Mouse (Mus musculus): Measurements from ENCODE around the gene Ppan. TPM values are rescaled to one million over a fixed set of nuclear protein-coding genes. Genes with fewer than 3 reads are reported as not detected.

The Ppan gene
- polyA plus RNA-seq, 1 experiment from 2014 or later: 75.1 TPM

- no peak overlapping the region for H3K27ac ChIP-seq (ENCODE audit: low read depth, low read length)
- no peak for DNase-seq (ENCODE audit: low spot score)
Observed at GRCm38 (mm10) chr9:20876318-20877117, 11.5 kb upstream of the Ppan start.

GRCm38 (mm10) chr9:20877118-20878040 is 10.6 kb upstream of the Ppan start:
- no peak for DNase-seq (ENCODE audit: low spot score)
- peak overlapping the region; percentile 39 for H3K9ac ChIP-seq (ENCODE audit: low read length)
- H3K9me3 ChIP-seq (ENCODE audit: control insufficient read depth, low read length): no peaks in the 10 kb centered on the region
- H3K36me3 ChIP-seq (ENCODE audit: control insufficient read depth, insufficient read depth, low read length): no peaks in the 10 kb centered on the region
- ATAC-seq (replicated peaks; ENCODE audit: low FRiP score): no peak
- peak overlapping the region; percentile 37 for H3K4me3 ChIP-seq (ENCODE audit: low read depth, low read length)
- 35% methylated on average over 14 of the region's 14 CpGs for WGBS
- H3K4me1 ChIP-seq (replicated peaks; ENCODE audit: control insufficient read depth, insufficient read depth, low read length): peaks cover 4% of the 10 kb centered on the region; the same call in 1 of the 2 replicates
- H3K27ac ChIP-seq (ENCODE audit: low read depth, low read length): no peak overlapping the region
- H3K4me2 ChIP-seq (ENCODE audit: low read depth, low read length, severe bottlenecking): peak overlapping the region; percentile 71; the same call in 1 of the 2 replicates
- H3K27me3 ChIP-seq (ENCODE audit: control insufficient read depth, insufficient read depth, low read length): no peaks in the 10 kb centered on the region

More at GRCm38 (mm10) chr9:20876318-20877117, 11.5 kb upstream of the Ppan start:
- no peaks in the 10 kb centered on the region for H3K9me3 ChIP-seq (ENCODE audit: control insufficient read depth, low read length)
- no peak overlapping the region for H3K4me3 ChIP-seq (ENCODE audit: low read depth, low read length)
- H3K4me2 ChIP-seq (ENCODE audit: low read depth, low read length, severe bottlenecking): no peak overlapping the region
- H3K36me3 ChIP-seq (ENCODE audit: control insufficient read depth, insufficient read depth, low read length): no peaks in the 10 kb centered on the region
- WGBS: 75% methylated on average over 9 of the region's 9 CpGs
- ATAC-seq (replicated peaks; ENCODE audit: low FRiP score): no peak
- H3K9ac ChIP-seq (ENCODE audit: low read length): no peak overlapping the region
- peaks cover 4% of the 10 kb centered on the region; the same call in 1 of the 2 replicates for H3K4me1 ChIP-seq (replicated peaks; ENCODE audit: control insufficient read depth, insufficient read depth, low read length)
- no peaks in the 10 kb centered on the region for H3K27me3 ChIP-seq (ENCODE audit: control insufficient read depth, insufficient read depth, low read length)

GRCm38 (mm10) chr9:20878041-20878709 is 9.8 kb upstream of the Ppan start:
- peaks cover 4% of the 10 kb centered on the region; the same call in 1 of the 2 replicates for H3K4me1 ChIP-seq (replicated peaks; ENCODE audit: control insufficient read depth, insufficient read depth, low read length)
- no peaks in the 10 kb centered on the region for H3K27me3 ChIP-seq (ENCODE audit: control insufficient read depth, insufficient read depth, low read length)
- peak overlapping the region; percentile 71 for H3K4me2 ChIP-seq (ENCODE audit: low read depth, low read length, severe bottlenecking)
- peak overlapping the region; percentile 72 for H3K9ac ChIP-seq (ENCODE audit: low read length)
- peak overlapping the region; percentile 37 for H3K4me3 ChIP-seq (ENCODE audit: low read depth, low read length)
- WGBS: under 1% methylated on average over 69 of the region's 69 CpGs
- peak; percentile 100 for DNase-seq (ENCODE audit: low spot score)
- no peaks in the 10 kb centered on the region for H3K36me3 ChIP-seq (ENCODE audit: control insufficient read depth, insufficient read depth, low read length)
- peak; percentile 95 for ATAC-seq (replicated peaks; ENCODE audit: low FRiP score)
- peak overlapping the region; percentile 83 for H3K27ac ChIP-seq (ENCODE audit: low read depth, low read length)
- no peaks in the 10 kb centered on the region for H3K9me3 ChIP-seq (ENCODE audit: control insufficient read depth, low read length)

- 24% methylated on average over 10 of the region's 10 CpGs for WGBS
- Histone ChIP-seq H3K27me3 (ENCODE audit: control insufficient read depth, insufficient read depth, low read length) (no peaks in the 10 kb centered on the region), H3K27ac (ENCODE audit: low read depth, low read length) (peak overlapping the region; percentile 83), H3K9ac (ENCODE audit: low read length) (peak overlapping the region; percentile 72), H3K4me1 (replicated peaks; ENCODE audit: control insufficient read depth, insufficient read depth, low read length) (peaks cover 4% of the 10 kb centered on the region; the same call in 1 of the 2 replicates), H3K9me3 (ENCODE audit: control insufficient read depth, low read length) (no peaks in the 10 kb centered on the region), H3K4me3 (ENCODE audit: low read depth, low read length) (peak overlapping the region; percentile 37), H3K4me2 (ENCODE audit: low read depth, low read length, severe bottlenecking) (peak overlapping the region; percentile 71), H3K36me3 (ENCODE audit: control insufficient read depth, insufficient read depth, low read length) (no peaks in the 10 kb centered on the region)
- DNase-seq (ENCODE audit: low spot score) (no peak), ATAC-seq (replicated peaks; ENCODE audit: low FRiP score) (peak; percentile 4)
Observed at GRCm38 (mm10) chr9:20878710-20879065, 9.3 kb upstream of the Ppan start.

- 93% methylated on average over 13 of the region's 13 CpGs for WGBS
- ATAC-seq (replicated peaks; ENCODE audit: low FRiP score): no peak; the same call in 1 of the 2 replicates
- peaks cover 4% of the 10 kb centered on the region; the same call in 1 of the 2 replicates for H3K4me1 ChIP-seq (replicated peaks; ENCODE audit: control insufficient read depth, insufficient read depth, low read length)
- peak within 1 kb of the TSS; percentile 72 for H3K9ac ChIP-seq (ENCODE audit: low read length)
- H3K9me3 ChIP-seq (ENCODE audit: control insufficient read depth, low read length): no peaks in the 10 kb centered on the region
- no peak for DNase-seq (ENCODE audit: low spot score)
- H3K36me3 ChIP-seq (ENCODE audit: control insufficient read depth, insufficient read depth, low read length): no peaks in the 10 kb centered on the region
- no peaks in the 10 kb centered on the region for H3K27me3 ChIP-seq (ENCODE audit: control insufficient read depth, insufficient read depth, low read length)
- peak within 1 kb of the TSS; percentile 37 for H3K4me3 ChIP-seq (ENCODE audit: low read depth, low read length)
- peak within 1 kb of the TSS; percentile 71 for H3K4me2 ChIP-seq (ENCODE audit: low read depth, low read length, severe bottlenecking)
- H3K27ac ChIP-seq (ENCODE audit: low read depth, low read length): peak within 1 kb of the TSS; percentile 83
Observed at GRCm38 (mm10) chr9:20879097-20879792, 8.7 kb upstream of the Ppan start, which contains the start of gene Angptl6. Angptl6 (minus strand) TSS chr9:20879727.

GRCm38 (mm10) chr9:20886563-20886962 is 1.4 kb upstream of the Ppan start:
- Histone ChIP-seq H3K4me1 (replicated peaks; ENCODE audit: control insufficient read depth, insufficient read depth, low read length) (0 out of 2 replicates have a peak, but pooled peaks cover 5% of the 10 kb centered on the region), H3K4me2 (ENCODE audit: low read depth, low read length, severe bottlenecking) (no peak overlapping the region), H3K27me3 (ENCODE audit: control insufficient read depth, insufficient read depth, low read length) (no peaks in the 10 kb centered on the region), H3K4me3 (ENCODE audit: low read depth, low read length) (no peak overlapping the region), H3K27ac (ENCODE audit: low read depth, low read length) (no peak overlapping the region), H3K9ac (ENCODE audit: low read length) (no peak overlapping the region), H3K9me3 (ENCODE audit: control insufficient read depth, low read length) (no peaks in the 10 kb centered on the region), H3K36me3 (ENCODE audit: control insufficient read depth, insufficient read depth, low read length) (peaks cover 16% of the 10 kb centered on the region)
- no peak for DNase-seq (ENCODE audit: low spot score)
- 98% methylated on average over 2 of the region's 2 CpGs for WGBS
- no peak for ATAC-seq (replicated peaks; ENCODE audit: low FRiP score)

GRCm38 (mm10) chr9:20887191-20887590 is 784 bp upstream of the Ppan start:
- no peak overlapping the region for H3K4me3 ChIP-seq (ENCODE audit: low read depth, low read length)
- no peak overlapping the region for H3K27ac ChIP-seq (ENCODE audit: low read depth, low read length)
- no peak for DNase-seq (ENCODE audit: low spot score)
- H3K9me3 ChIP-seq (ENCODE audit: control insufficient read depth, low read length): no peaks in the 10 kb centered on the region
- WGBS: 89% methylated on average over 6 of the region's 6 CpGs
- peak overlapping the region; percentile 68; the same call in 1 of the 2 replicates for H3K4me2 ChIP-seq (ENCODE audit: low read depth, low read length, severe bottlenecking)
- peaks cover 17% of the 10 kb centered on the region for H3K36me3 ChIP-seq (ENCODE audit: control insufficient read depth, insufficient read depth, low read length)
- 0 out of 2 replicates have a peak, but pooled peaks cover 5% of the 10 kb centered on the region for H3K4me1 ChIP-seq (replicated peaks; ENCODE audit: control insufficient read depth, insufficient read depth, low read length)
- H3K27me3 ChIP-seq (ENCODE audit: control insufficient read depth, insufficient read depth, low read length): no peaks in the 10 kb centered on the region
- H3K9ac ChIP-seq (ENCODE audit: low read length): no peak overlapping the region
- ATAC-seq (replicated peaks; ENCODE audit: low FRiP score): no peak

All from forebrain, embryonic 11.5 days (tissue).